Mouse (Mus musculus) erythroblast, embryonic 14.5 days (primary cell): ENCODE results near the gene Vav2. TPM values are rescaled to one million over a fixed set of nuclear protein-coding genes. Genes with fewer than 3 reads are reported as not detected.

ENCODE experiments used
- H3K27me3 ChIP-seq: 2 replicates; pipeline ENCODE4 v1.6.1; 2012; ENCODE audit warnings: inconsistent platforms; ENCODE audit not compliant: control insufficient read depth
- H3K36me3 ChIP-seq: 2 replicates; pipeline ENCODE4 v1.6.1; 2012; ENCODE audit warnings: mild to moderate bottlenecking, inconsistent platforms; ENCODE audit not compliant: control insufficient read depth
- H3K4me1 ChIP-seq: 2 replicates; pipeline ENCODE4 v1.6.1; 2012; ENCODE audit warnings: inconsistent platforms; ENCODE audit not compliant: control insufficient read depth
- H3K4me3 ChIP-seq: replicated peaks from 2 replicates; pipeline ENCODE3; 2012; ENCODE audit warnings: moderate library complexity, mild to moderate bottlenecking, inconsistent platforms
- H3K9me3 ChIP-seq: 2 replicates; pipeline ENCODE4 v1.6.1; 2012; ENCODE audit warnings: low read length, inconsistent platforms, mixed read lengths; ENCODE audit not compliant: control insufficient read depth
- GATA1 ChIP-seq: IDR thresholded peaks from 2 replicates; pipeline ENCODE4 v1.6.1; 2012; ENCODE audit warnings: low read length, inconsistent platforms, mixed read lengths
- TAL1 ChIP-seq: IDR thresholded peaks from 3 replicates; pipeline ENCODE4 v1.6.1; 2012; ENCODE audit warnings: low read length, inconsistent platforms, mixed read lengths
- polyA plus RNA-seq: library from polyadenylated mRNA; stranded (reverse); fragments of >175 nt; gene quantifications from 2 replicates; pipeline ENCODE4 v1.2.3, GENCODE M21; 2012

The Vav2 gene
- polyA plus RNA-seq, 1 experiment, result 0.10 TPM

- no peak overlapping the region for H3K4me3 ChIP-seq
- TF ChIP-seq TAL1 (no peak), GATA1 (no peak)
- 0 out of 2 replicates have a peak, but pooled peaks cover 4% of the 10 kb centered on the region for H3K9me3 ChIP-seq
- no peaks in the 10 kb centered on the region for H3K27me3 ChIP-seq
- peaks cover 3% of the 10 kb centered on the region; the same call in 1 of the 2 replicates for H3K36me3 ChIP-seq
- peaks cover 20% of the 10 kb centered on the region for H3K4me1 ChIP-seq
Measured at GRCm38 (mm10) chr2:27390325-27390724, 36.5 kb downstream of the Vav2 start.

- TF ChIP-seq GATA1 (no peak), TAL1 (no peak)
- Histone ChIP-seq H3K27me3 (no peaks in the 10 kb centered on the region), H3K4me1 (peaks cover 20% of the 10 kb centered on the region), H3K4me3 (no peak overlapping the region), H3K9me3 (0 out of 2 replicates have a peak, but pooled peaks cover 4% of the 10 kb centered on the region), H3K36me3 (peaks cover 4% of the 10 kb centered on the region; the same call in 1 of the 2 replicates)
Measured at GRCm38 (mm10) chr2:27389272-27390162, 37.3 kb downstream of the Vav2 start.

- Histone ChIP-seq H3K9me3 (0 out of 2 replicates have a peak, but pooled peaks cover 4% of the 10 kb centered on the region), H3K4me1 (peaks cover 20% of the 10 kb centered on the region), H3K4me3 (no peak overlapping the region), H3K36me3 (peaks cover 4% of the 10 kb centered on the region; the same call in 1 of the 2 replicates), H3K27me3 (no peaks in the 10 kb centered on the region)
- TF ChIP-seq GATA1 (no peak), TAL1 (no peak)
Measured at GRCm38 (mm10) chr2:27387209-27387608, 39.6 kb downstream of the Vav2 start.

- Histone ChIP-seq H3K27me3 (no peaks in the 10 kb centered on the region), H3K4me3 (no peak overlapping the region), H3K36me3 (peaks cover 2% of the 10 kb centered on the region; the same call in 1 of the 2 replicates), H3K4me1 (no peaks in the 10 kb centered on the region), H3K9me3 (no peaks in the 10 kb centered on the region)
- TF ChIP-seq TAL1 (no peak), GATA1 (no peak)
Measured at GRCm38 (mm10) chr2:27381698-27382097, 45.1 kb downstream of the Vav2 start.

GRCm38 (mm10) chr2:27381254-27381653 lies 45.6 kb downstream of the Vav2 start:
- no peak overlapping the region for H3K4me3 ChIP-seq
- H3K36me3 ChIP-seq, result peaks cover 2% of the 10 kb centered on the region; the same call in 1 of the 2 replicates
- H3K4me1 ChIP-seq, result no peaks in the 10 kb centered on the region
- H3K27me3 ChIP-seq, result no peaks in the 10 kb centered on the region
- TF ChIP-seq GATA1, result no peak
- TF ChIP-seq TAL1, result no peak
- no peaks in the 10 kb centered on the region for H3K9me3 ChIP-seq

- Histone ChIP-seq H3K4me3 (no peak overlapping the region), H3K4me1 (peaks cover 7% of the 10 kb centered on the region), H3K36me3 (no peaks in the 10 kb centered on the region; the same call in 1 of the 2 replicates), H3K27me3 (no peaks in the 10 kb centered on the region), H3K9me3 (peaks cover 4% of the 10 kb centered on the region; the same call in 1 of the 2 replicates)
- TF ChIP-seq TAL1 (no peak), GATA1 (no peak)
Measured at GRCm38 (mm10) chr2:27377876-27378275, 49.0 kb downstream of the Vav2 start.

GRCm38 (mm10) chr2:27377164-27377563 lies 49.7 kb downstream of the Vav2 start:
- Histone ChIP-seq H3K36me3 (no peaks in the 10 kb centered on the region; the same call in 1 of the 2 replicates), H3K4me1 (peaks cover 7% of the 10 kb centered on the region), H3K27me3 (no peaks in the 10 kb centered on the region), H3K9me3 (peaks cover 4% of the 10 kb centered on the region; the same call in 1 of the 2 replicates), H3K4me3 (no peak overlapping the region)
- TF ChIP-seq TAL1 (no peak), GATA1 (no peak)

- Histone ChIP-seq H3K27me3 (no peaks in the 10 kb centered on the region), H3K9me3 (peaks cover 4% of the 10 kb centered on the region; the same call in 1 of the 2 replicates), H3K36me3 (no peaks in the 10 kb centered on the region; the same call in 1 of the 2 replicates), H3K4me3 (no peak overlapping the region), H3K4me1 (peaks cover 7% of the 10 kb centered on the region)
- no peak for TF ChIP-seq TAL1
- no peak for TF ChIP-seq GATA1
Measured at GRCm38 (mm10) chr2:27375141-27375540, 51.7 kb downstream of the Vav2 start.

GRCm38 (mm10) chr2:27373349-27373748 lies 53.5 kb downstream of the Vav2 start:
- no peak for TF ChIP-seq GATA1
- TF ChIP-seq TAL1, result no peak
- H3K9me3 ChIP-seq, result peaks cover 4% of the 10 kb centered on the region; the same call in 1 of the 2 replicates
- no peaks in the 10 kb centered on the region for H3K27me3 ChIP-seq
- no peaks in the 10 kb centered on the region; the same call in 1 of the 2 replicates for H3K36me3 ChIP-seq
- H3K4me1 ChIP-seq, result peaks cover 7% of the 10 kb centered on the region
- no peak overlapping the region for H3K4me3 ChIP-seq
